Mouse (Mus musculus) liver, embryonic 14.5 days (tissue): ENCODE results near the gene Gm20604. TPM values are rescaled to one million over a fixed set of nuclear protein-coding genes. Genes with fewer than 3 reads are reported as not detected.

Experiments used
- ATAC-seq: fragments of 200-750 bp; cut with Nextera tagmentation; 2 replicates; pipeline ENCODE4 v1.8.0; 2017; ENCODE audit warnings: moderate number of reproducible peaks, mild to moderate bottlenecking, moderate library complexity; ENCODE audit not compliant: insufficient read depth
- DNase-seq, 3 experiments: peaks; one replicate each; pipeline ENCODE4 v3.0.0-alpha.2; 2012 to 2013; ENCODE audit warnings: low read depth in 3 of 3, low spot score in 3 of 3
- H3K27ac ChIP-seq: fragments of 300-500 bp; sonication (generic); 2 replicates; pipeline ENCODE4 v1.5.1; 2014; ENCODE audit warnings: moderate library complexity, mild to moderate bottlenecking, control low read depth, inconsistent platforms
- H3K27me3 ChIP-seq: fragments of 300-500 bp; sonication (generic); 2 replicates; pipeline ENCODE4 v1.6.1; 2014; ENCODE audit warnings: mild to moderate bottlenecking, low read length, moderate library complexity; ENCODE audit not compliant: control insufficient read depth, insufficient read depth
- H3K36me3 ChIP-seq: fragments of 300-500 bp; sonication (generic); replicated peaks from 2 replicates; pipeline ENCODE4 v1.6.1; 2014; ENCODE audit warnings: low read depth; ENCODE audit not compliant: control insufficient read depth, insufficient read depth
- H3K4me1 ChIP-seq, 2 experiments: fragments of 200-500 bp in 1 of 2; fragments of 300-500 bp in 1 of 2; sonication (generic) in 1 of 2; replicated peaks; 2 replicates each; pipeline ENCODE4 v1.6.1; 2012 to 2014; ENCODE audit warnings: antibody characterized with exemption in 1 of 2, inconsistent platforms in 1 of 2, low read length in 1 of 2; ENCODE audit not compliant: control insufficient read depth in 2 of 2, insufficient read depth in 2 of 2
- H3K4me2 ChIP-seq: fragments of 300-500 bp; sonication (generic); 2 replicates; pipeline ENCODE4 v1.6.1; 2014; ENCODE audit warnings: low read depth, mild to moderate bottlenecking, control low read depth, moderate library complexity
- H3K4me3 ChIP-seq, 2 experiments: fragments of 200-500 bp in 1 of 2; fragments of 300-500 bp in 1 of 2; sonication (generic) in 1 of 2; 2 replicates each; pipeline ENCODE4 v1.5.1; 2012 to 2014; ENCODE audit warnings: low read depth in 2 of 2, low read length in 2 of 2, mild to moderate bottlenecking in 2 of 2, control low read depth in 1 of 2, inconsistent platforms in 1 of 2, moderate library complexity in 1 of 2; ENCODE audit not compliant: insufficient read depth in 1 of 2
- H3K9ac ChIP-seq: fragments of 300-500 bp; sonication (generic); replicated peaks from 2 replicates; pipeline ENCODE4 v1.6.1; 2014; ENCODE audit warnings: mild to moderate bottlenecking, control low read depth, moderate library complexity
- H3K9me3 ChIP-seq: fragments of 300-500 bp; sonication (generic); 2 replicates; pipeline ENCODE4 v1.6.1; 2016; ENCODE audit warnings: low read length, mixed read lengths; ENCODE audit not compliant: control insufficient read depth
- CTCF ChIP-seq: IDR thresholded peaks from 2 replicates; pipeline ENCODE4 v1.5.1; 2016; ENCODE audit warnings: antibody characterized with exemption, low read depth, control low read depth
- EP300 ChIP-seq: IDR thresholded peaks from 2 replicates; pipeline ENCODE4 v1.6.1; 2016; ENCODE audit warnings: antibody characterized with exemption, low read depth
- WGBS: fragments of 180-500 bp; shearing (Covaris S2); extraction: QIAGEN DNeasy Blood & Tissue Kit; methylation state at CpG from one replicate; pipeline ENCODE4 v1.1.7; 2014; ENCODE audit not compliant: insufficient replicate concordance; 5-methylcytosine and 5-hydroxymethylcytosine counted together
- polyA plus RNA-seq, 2 experiments: library from polyadenylated mRNA; depleted of rRNA in 1 of 2; stranded (reverse) in 1 of 2; unstranded in 1 of 2; fragments of >200 nt; fragmentation: Nextera tagmentation in 1 of 2; extraction: Ambion mirVana in 1 of 2; gene quantifications; 2 replicates each; pipeline versions ENCODE4 v1.2.1 to v1.2.3; 2012 to 2014

Gene Gm20604
- polyA plus RNA-seq (2012; rRNA removed) (3.7 and 6.1 TPM in 2 replicates), polyA plus RNA-seq (2014; fragmentation: Nextera tagmentation; extraction: Ambion mirVana) (8.1 and 9.3 TPM in 2 replicates)

GRCm38 (mm10) chr12:102758403-102758756, at the start of gene Gm20604:
TSS of gene Gm20604 (minus strand) at chr12:102758672.
- Histone ChIP-seq H3K36me3 (peaks cover 10% of the 10 kb centered on the region), H3K27me3 (no peaks in the 10 kb centered on the region), H3K27ac (peak within 1 kb of the TSS; percentile 67), H3K4me1 (peaks cover 10 to 12% of the 10 kb centered on the region in 2 experiments), H3K9me3 (no peaks in the 10 kb centered on the region), H3K4me3 (peak within 1 kb of the TSS; percentile 87 to 96), H3K4me2 (peak within 1 kb of the TSS; percentile 97), H3K9ac (peak within 1 kb of the TSS; percentile 79)
- DNase-seq (no peak), ATAC-seq (no peak)
- TF ChIP-seq CTCF, result no peak
- under 1% methylated on average over 10 of the region's 10 CpGs for WGBS

- Histone ChIP-seq H3K4me3 (no peak overlapping the region), H3K9ac (no peak overlapping the region), H3K27me3 (no peaks in the 10 kb centered on the region), H3K4me1 (no peaks in the 10 kb centered on the region), H3K27ac (no peak overlapping the region), H3K4me2 (no peak overlapping the region), H3K9me3 (no peaks in the 10 kb centered on the region), H3K36me3 (peaks cover 3% of the 10 kb centered on the region; the same call in 1 of the 2 replicates)
- DNase-seq, result no peak
- TF ChIP-seq CTCF, result no peak
- TF ChIP-seq EP300, result no peak
- ATAC-seq, result no peak
- WGBS, result 24% methylated on average over 2 of the region's 2 CpGs
Observed at GRCm38 (mm10) chr12:102799528-102799927, 41.1 kb upstream of the Gm20604 start.

GRCm38 (mm10) chr12:102787927-102788326, 29.5 kb upstream of the Gm20604 start:
- H3K4me1 ChIP-seq, result 0 out of 4 replicates have a peak, but pooled peaks cover 0 to 2% of the 10 kb centered on the region in 2 experiments
- TF ChIP-seq CTCF, result no peak
- no peak for TF ChIP-seq EP300
- H3K9ac ChIP-seq, result no peak overlapping the region
- peak overlapping the region; percentile 20; the same call in 1 of the 2 replicates for H3K4me2 ChIP-seq
- DNase-seq, result peak in 2 of 3 experiments; percentile 7 to 15
- no peaks in the 10 kb centered on the region for H3K9me3 ChIP-seq
- peaks cover 25% of the 10 kb centered on the region for H3K36me3 ChIP-seq
- H3K27me3 ChIP-seq, result no peaks in the 10 kb centered on the region
- H3K27ac ChIP-seq, result peak overlapping the region; percentile 33; the same call in 1 of the 2 replicates
- peak; percentile 72 for ATAC-seq
- H3K4me3 ChIP-seq, result no peak overlapping the region
- WGBS, result 78% methylated on average over 7 of the region's 7 CpGs

GRCm38 (mm10) chr12:102785593-102785985, 27.1 kb upstream of the Gm20604 start:
- H3K9ac ChIP-seq, result no peak overlapping the region
- H3K9me3 ChIP-seq, result no peaks in the 10 kb centered on the region
- 0 out of 4 replicates have a peak, but pooled peaks cover 0 to 2% of the 10 kb centered on the region in 2 experiments for H3K4me1 ChIP-seq
- DNase-seq, result no peak
- ATAC-seq, result no peak
- H3K36me3 ChIP-seq, result peaks cover 20% of the 10 kb centered on the region
- no peak for TF ChIP-seq CTCF
- WGBS, result 83% methylated on average over 5 of the region's 5 CpGs
- H3K4me3 ChIP-seq, result no peak overlapping the region
- no peak overlapping the region for H3K4me2 ChIP-seq
- H3K27ac ChIP-seq, result no peak overlapping the region
- H3K27me3 ChIP-seq, result no peaks in the 10 kb centered on the region

- Histone ChIP-seq H3K4me3 (no peak overlapping the region), H3K9ac (no peak overlapping the region), H3K9me3 (no peaks in the 10 kb centered on the region), H3K27ac (no peak overlapping the region), H3K27me3 (no peaks in the 10 kb centered on the region), H3K4me1 (0 out of 4 replicates have a peak, but pooled peaks cover 0 to 2% of the 10 kb centered on the region in 2 experiments), H3K4me2 (no peak overlapping the region), H3K36me3 (peaks cover 20% of the 10 kb centered on the region)
- TF ChIP-seq EP300 (no peak), CTCF (no peak)
- ATAC-seq (no peak), DNase-seq (no peak)
- 82% methylated on average over 19 of the region's 19 CpGs for WGBS
Observed at GRCm38 (mm10) chr12:102784899-102785592, 26.6 kb upstream of the Gm20604 start.
